19 mouse cellular contexts compared by ENCODE assay signal in genomic region chr11:101576116-101576515, GRCm38 (mm10). TPM values are rescaled to one million over a fixed set of nuclear protein-coding genes. Genes with fewer than 3 reads are reported as not detected.
DNase-seq lines count a peak whose midpoint lies in the region; TF ChIP-seq lines count a peak whose summit lies in the region.
"Had no signal": no experiment of that assay in that cellular context is flagged by ENCODE, and none has a peak within 500 bp of the region (broad histone marks: within the 10 kb centered on the region; RNA-seq: fewer than 3 reads in every experiment).

No protein-coding gene starts in this region.

- H3K27ac ChIP-seq in layer of hippocampus, adult 2 months, result no peak overlapping the region
- no peak overlapping the region for H3K27ac ChIP-seq in CH12.LX (ENCODE audit: insufficient read depth, low read depth)
- H3K27ac ChIP-seq: hindbrain, embryonic 13.5 days; limb, embryonic 12.5 days; midbrain, embryonic 13.5 days; neural tube, embryonic 13.5 days had no signal

- dilution Hi-C loops in CH12.LX (cut with MboI; ENCODE audit: extremely low pct_ligation_motif_present, extremely low pct_unique_long_range_greater_than_20kb, low sequenced_read_pairs), result no loop called here

- H3K4me2 ChIP-seq in CH12.LX (ENCODE audit: insufficient read depth, low read depth, poor library complexity, severe bottlenecking), result no peak overlapping the region
- H3K4me2 ChIP-seq: hindbrain, embryonic 13.5 days; limb, embryonic 12.5 days; midbrain, embryonic 13.5 days; neural tube, embryonic 13.5 days had no signal

- no peaks in the 10 kb centered on the region for H3K79me2 ChIP-seq in CH12.LX (replicated peaks; ENCODE audit: control insufficient read depth, extremely low read depth, insufficient read depth, poor library complexity, severe bottlenecking)

- H3K36me3 ChIP-seq in CH12.LX (replicated peaks in 1 of 2; ENCODE audit: control insufficient read depth in 1 of 2, insufficient read depth in 1 of 2, low read length in 1 of 2), result peaks cover 70 to 90% of the 10 kb centered on the region in 2 experiments

- in situ Hi-C loops in CH12.LX (cut with MboI; ENCODE audit: low pct_ligation_motif_present, low pct_unique_long_range_greater_than_20kb, low sequenced_read_pairs), result no loop called here

- no peak overlapping the region for H3K9ac ChIP-seq in CH12.LX (ENCODE audit: insufficient read depth, low read depth)
- H3K9ac ChIP-seq: hindbrain, embryonic 13.5 days; limb, embryonic 12.5 days; midbrain, embryonic 13.5 days; neural tube, embryonic 13.5 days had no signal

- H3K27me3 ChIP-seq in CH12.LX (replicated peaks), result no peaks in the 10 kb centered on the region
- H3K27me3 ChIP-seq: hindbrain, embryonic 13.5 days; limb, embryonic 12.5 days; midbrain, embryonic 13.5 days; neural tube, embryonic 13.5 days had no signal

- intact Hi-C loops in left cerebral cortex, postnatal 10 days (cut with DNase I), result no loop called here

- no peak for TF ChIP-seq EP300 in CH12.LX (IDR thresholded peaks at IDR 0.05; ENCODE audit: low read length)

- no peak for TF ChIP-seq POLR2A in CH12.LX (IDR thresholded peaks at IDR 0.05; ENCODE audit: low read depth, low read length)

- H3K4me1 ChIP-seq in CH12.LX (ENCODE audit: control insufficient read depth in 1 of 2, insufficient read depth in 2 of 2), result peaks cover 0 to 18% of the 10 kb centered on the region in 2 experiments; a peak in 2 of 4 replicates
- H3K4me1 ChIP-seq: hindbrain, embryonic 13.5 days; limb, embryonic 12.5 days; midbrain, embryonic 13.5 days; neural tube, embryonic 13.5 days had no signal

- no peak for TF ChIP-seq RAD21 in CH12.LX (IDR thresholded peaks at IDR 0.05; ENCODE audit: low read depth, low read length)

- no peaks in the 10 kb centered on the region for H3K9me3 ChIP-seq in CH12.LX (replicated peaks; ENCODE audit: low read length)
- H3K9me3 ChIP-seq: hindbrain, embryonic 13.5 days; limb, embryonic 12.5 days; midbrain, embryonic 13.5 days; neural tube, embryonic 13.5 days had no signal

- TF ChIP-seq CTCF in layer of hippocampus, adult 2 months (conservative IDR thresholded peaks at IDR 0.05), result peak; percentile 55
- TF ChIP-seq CTCF in CH12.LX (conservative IDR thresholded peaks at IDR 0.05 in 1 of 2, IDR thresholded peaks at IDR 0.05 in 1 of 2; ENCODE audit: low read depth in 2 of 2, low read length in 2 of 2), result peak; percentile 53 to 58; a peak in 3 of 4 replicates

- DNase-seq in embryo, embryonic 10.5 days (ENCODE audit: low spot score), result peak; percentile 11
- no peak for DNase-seq in embryo, embryonic 10 days (ENCODE audit: low spot score)
- no peak for DNase-seq in layer of hippocampus, adult 2 months (ENCODE audit: low spot score in 2 of 2)
- DNase-seq in layer of hippocampus, postnatal 36 days, result no peak
- no peak for DNase-seq in CH12.LX (ENCODE audit: extremely low read depth)
- peak; percentile 6 for DNase-seq in embryo, embryonic 9.5 days (ENCODE audit: extremely low spot score)
- no peak for DNase-seq in left cerebral cortex, postnatal 10 days (ENCODE audit: extremely low spot score in 1 of 2, low spot score in 2 of 2)
- no peak for DNase-seq in layer of hippocampus, postnatal 14 days (ENCODE audit: low spot score in 2 of 2)
- DNase-seq: adrenal gland, postnatal 14 days; thymus, adult 2 months had no signal

- no peak overlapping the region for H3K4me3 ChIP-seq in layer of hippocampus, adult 2 months
- no peak overlapping the region for H3K4me3 ChIP-seq in CH12.LX (replicated peaks in 1 of 3; ENCODE audit: low read depth in 2 of 3, low read length in 2 of 3, poor library complexity in 1 of 3)
- H3K4me3 ChIP-seq: hindbrain, embryonic 13.5 days; limb, embryonic 12.5 days; midbrain, embryonic 13.5 days; neural tube, embryonic 13.5 days had no signal

TF ChIP-seq in CH12.LX, 34 proteins besides CTCF, POLR2A, EP300 and RAD21:
- TF ChIP-seq USF1 (IDR thresholded peaks at IDR 0.05; ENCODE audit: low read depth, low read length), result no peak
- TF ChIP-seq POLR2AphosphoS2 (IDR thresholded peaks at IDR 0.05; ENCODE audit: low read depth, low read length), result no peak
- no peak for TF ChIP-seq KAT2A (IDR thresholded peaks at IDR 0.05; ENCODE audit: insufficient replicate concordance, low read length)
- no peak for TF ChIP-seq MEF2A (IDR thresholded peaks at IDR 0.05; ENCODE audit: borderline replicate concordance, low read depth, low read length)
- no peak for TF ChIP-seq MAX (IDR thresholded peaks at IDR 0.05; ENCODE audit: low read length)
- no peak for TF ChIP-seq UBTF (IDR thresholded peaks at IDR 0.05; ENCODE audit: low read depth, low read length)

RNA-seq across cellular contexts. Expression of gene Tmem106a, which starts 5.9 kb away (rescaled TPM):
- 1 to 10 TPM; 2.4 to 4.2 TPM for total RNA-seq in layer of hippocampus, adult 2 months (2021)
- 1 to 10 TPM; 1.3 to 2.7 TPM for total RNA-seq in layer of hippocampus, postnatal 36 days (2021)
- total RNA-seq in CH12.LX (2012; rRNA removed) (1.4 and 2.2 TPM in 2 replicates), CH12.LX (2014; rRNA removed) (2.6 and 2.8 TPM in 2 replicates)
- polyA plus RNA-seq in CH12.LX (2012; ENCODE audit: insufficient read length, low read depth), result 6.8 and 9.1 TPM in 2 replicates
- total RNA-seq in left cerebral cortex, postnatal 10 days (2021), result 1 to 10 TPM; 1.1 to 1.7 TPM
- total RNA-seq in layer of hippocampus, postnatal 14 days (2021), result 1 to 10 TPM; 2.0 to 4.1 TPM

RNA-seq across cellular contexts. Expression of gene Gm11634, which starts 22.9 kb away (rescaled TPM):
- not detected for total RNA-seq in layer of hippocampus, adult 2 months (2021)
- total RNA-seq in layer of hippocampus, postnatal 36 days (2021), result not detected
- total RNA-seq in CH12.LX (2012; rRNA removed), result not detected in 2 replicates
- not detected in 2 replicates for total RNA-seq in CH12.LX (2014; rRNA removed)
- polyA plus RNA-seq in CH12.LX (2012; ENCODE audit: insufficient read length, low read depth), result not detected in 2 replicates
- total RNA-seq in left cerebral cortex, postnatal 10 days (2021), result not detected
- total RNA-seq in layer of hippocampus, postnatal 14 days (2021), result not detected
- total RNA-seq: adrenal gland, postnatal 14 days; layer of hippocampus, postnatal 10 days had no signal
- polyA plus RNA-seq: C2C12; cortical plate, adult 2 months; hindbrain, embryonic 13.5 days; kidney, embryonic 16.5 days; limb, embryonic 12.5 days; lung, embryonic 16.5 days; midbrain, embryonic 13.5 days; neural tube, embryonic 13.5 days; thymus, adult 2 months had no signal

RNA-seq across cellular contexts. Expression of gene Nbr1, which starts 24.2 kb away (rescaled TPM):
- 100 to 1,000 TPM; 199 to 221 TPM for total RNA-seq in layer of hippocampus, adult 2 months (2021)
- 100 to 1,000 TPM; 142 to 194 TPM for total RNA-seq in layer of hippocampus, postnatal 36 days (2021)
- total RNA-seq in CH12.LX (2012; rRNA removed) (39.4 and 52.2 TPM in 2 replicates), CH12.LX (2014; rRNA removed) (44.7 and 48.3 TPM in 2 replicates)
- polyA plus RNA-seq in CH12.LX (2012; ENCODE audit: insufficient read length, low read depth), result 39.3 and 44.8 TPM in 2 replicates
- 100 to 1,000 TPM in 1 of 2 experiments, 10 to 100 TPM in 1; 98.9 to 100 TPM for total RNA-seq in left cerebral cortex, postnatal 10 days (2021)
- total RNA-seq in layer of hippocampus, postnatal 14 days (2021), result 100 to 1,000 TPM; 122 to 177 TPM

RNA-seq across cellular contexts. Expression of gene Brca1, which starts 24.4 kb away (rescaled TPM):
- total RNA-seq in layer of hippocampus, adult 2 months (2021), result 1 to 10 TPM; 1.3 TPM
- 1 to 10 TPM in 1 of 2 experiments, under 1 TPM in 1; 0.96 to 1.6 TPM for total RNA-seq in layer of hippocampus, postnatal 36 days (2021)
- total RNA-seq in CH12.LX (2012; rRNA removed), result 33.0 and 37.4 TPM in 2 replicates
- total RNA-seq in CH12.LX (2014; rRNA removed), result 37.5 and 41.4 TPM in 2 replicates
- polyA plus RNA-seq in CH12.LX (2012; ENCODE audit: insufficient read length, low read depth), result 31.1 and 31.3 TPM in 2 replicates
- 1 to 10 TPM; 1.1 to 1.2 TPM for total RNA-seq in left cerebral cortex, postnatal 10 days (2021)
- 1 to 10 TPM; 1.3 to 3.2 TPM for total RNA-seq in layer of hippocampus, postnatal 14 days (2021)

RNA-seq across cellular contexts. Expression of gene Rdm1, which starts 50.9 kb away (rescaled TPM):
- 1 to 10 TPM; 8.4 to 10.0 TPM for total RNA-seq in layer of hippocampus, adult 2 months (2021)
- 1 to 10 TPM; 6.7 to 9.4 TPM for total RNA-seq in layer of hippocampus, postnatal 36 days (2021)
- 22.2 and 28.5 TPM in 2 replicates for total RNA-seq in CH12.LX (2012; rRNA removed)
- total RNA-seq in CH12.LX (2014; rRNA removed), result 18.5 and 19.2 TPM in 2 replicates
- 9.6 and 12.3 TPM in 2 replicates for polyA plus RNA-seq in CH12.LX (2012; ENCODE audit: insufficient read length, low read depth)
- total RNA-seq in left cerebral cortex, postnatal 10 days (2021), result 1 to 10 TPM; 4.0 to 4.7 TPM
- total RNA-seq in layer of hippocampus, postnatal 14 days (2021), result 1 to 10 TPM; 4.7 to 6.3 TPM

Comparison
In these comparisons a context has a peak if more than half of its experiments do, and no peak if none do; other contexts are left out.
1. DNase-seq: peak in embryo, embryonic 10.5 days (single experiment) and embryo, embryonic 9.5 days (single experiment); none in embryo, embryonic 10 days (single experiment), layer of hippocampus, adult 2 months (0 of 2), layer of hippocampus, postnatal 36 days (0 of 2), CH12.LX (single experiment), left cerebral cortex, postnatal 10 days (0 of 2) and layer of hippocampus, postnatal 14 days (0 of 2).